Mouse (Mus musculus) naive thymus-derived CD4-positive, alpha-beta T cell, adult 2 months (primary cell): ENCODE results near the gene Slc7a1.
"Not testable (repeated sequence)": the region's sequence is repeated elsewhere in the genome, so short reads cannot be mapped to it uniquely, and the experiment has no call there.

Experiments
- DNase-seq: peaks from one replicate; pipeline ENCODE4 v3.0.0-alpha.2; 2011; ENCODE audit warnings: low read depth

Slc7a1 gene

GRCm38 (mm10) chr5:148367816-148368215 is 31.9 kb downstream of the Slc7a1 start:
- no peak for DNase-seq

DNA sequence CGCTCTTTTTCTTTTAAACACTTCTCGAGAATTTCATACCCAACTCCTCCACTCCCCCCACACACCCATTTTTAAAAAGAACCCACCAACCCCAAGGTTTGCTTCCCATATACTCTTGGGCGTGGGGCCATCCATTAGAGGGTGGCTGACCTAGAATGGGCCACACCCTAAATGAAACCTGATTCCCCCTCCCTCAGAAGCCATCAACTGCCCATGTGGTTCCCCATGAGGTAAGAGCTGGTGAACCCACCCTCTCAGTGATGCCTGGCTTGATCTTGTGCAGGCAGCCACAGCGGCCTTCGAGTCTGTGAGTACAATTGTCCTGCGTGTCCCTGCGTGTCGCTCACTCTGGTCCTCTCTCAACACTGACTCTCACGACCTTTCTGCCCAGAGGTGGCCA is 33.2 kb downstream of the Slc7a1 start:
- no peak for DNase-seq

GRCm38 (mm10) chr5:148363441-148364113 is 36.1 kb downstream of the Slc7a1 start:
- DNase-seq: no peak

DNA sequence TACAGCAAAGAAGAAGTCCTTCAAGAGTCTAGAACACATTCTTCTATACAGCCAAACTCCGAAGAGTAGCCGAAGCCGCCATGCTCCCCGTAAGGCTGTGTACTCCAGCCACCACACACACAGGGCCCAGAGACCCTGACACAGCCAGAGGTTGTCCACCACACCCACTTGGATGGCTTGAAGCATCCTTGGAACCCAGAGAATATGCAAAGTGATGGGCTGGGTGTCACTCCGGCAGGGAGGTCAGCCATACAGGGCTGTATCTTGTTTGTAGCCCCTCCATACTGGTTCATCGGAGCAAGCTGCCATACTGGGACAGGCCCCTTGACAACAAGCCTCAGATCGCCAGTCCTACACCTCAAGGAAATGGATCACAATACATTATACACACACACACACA is 37.4 kb downstream of the Slc7a1 start:
- no peak for DNase-seq

- DNase-seq: no peak
Measured at GRCm38 (mm10) chr5:148361759-148362010, 38.0 kb downstream of the Slc7a1 start.

DNA sequence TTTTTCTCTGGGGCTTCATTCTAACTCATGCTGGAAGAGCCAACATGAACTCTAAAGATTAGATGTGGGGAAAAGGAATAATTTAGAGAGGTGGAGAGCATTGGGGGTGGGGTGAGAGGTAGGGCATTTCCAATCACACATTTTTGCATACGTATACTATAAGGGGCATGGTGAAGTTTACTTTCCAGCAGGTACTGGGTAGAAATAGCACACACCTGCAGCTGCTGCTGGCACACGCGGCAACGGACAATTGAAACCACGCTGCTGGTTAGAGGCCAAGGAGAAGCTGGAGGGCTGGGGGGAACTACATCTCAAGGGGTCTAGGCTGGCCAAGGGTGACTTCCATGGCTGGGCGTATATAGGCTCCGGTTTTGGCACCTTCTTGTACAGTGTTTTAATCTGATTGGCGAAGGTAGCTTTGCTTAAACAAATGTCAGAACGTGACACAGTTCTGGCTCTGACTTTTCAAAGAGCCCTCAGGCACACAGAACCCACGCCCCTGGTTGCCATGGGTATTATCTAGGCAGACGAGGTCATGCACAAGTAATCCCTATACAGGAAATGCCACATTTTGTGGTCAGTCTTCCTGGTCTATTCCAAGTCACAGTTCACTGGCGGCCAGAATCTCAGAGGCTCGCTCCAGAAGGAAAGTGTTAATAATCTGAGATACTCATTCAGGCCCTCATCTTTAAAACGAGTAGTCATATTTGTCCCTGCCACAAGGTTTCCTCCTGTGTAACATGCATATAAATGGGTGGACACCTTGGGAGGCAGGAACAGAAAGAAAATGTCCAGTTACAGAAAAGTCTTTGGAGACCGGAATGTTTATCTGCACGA is 38.6 kb downstream of the Slc7a1 start:
- no peak for DNase-seq

GRCm38 (mm10) chr5:148359131-148359530 is 40.6 kb downstream of the Slc7a1 start:
- DNase-seq: no peak

DNA sequence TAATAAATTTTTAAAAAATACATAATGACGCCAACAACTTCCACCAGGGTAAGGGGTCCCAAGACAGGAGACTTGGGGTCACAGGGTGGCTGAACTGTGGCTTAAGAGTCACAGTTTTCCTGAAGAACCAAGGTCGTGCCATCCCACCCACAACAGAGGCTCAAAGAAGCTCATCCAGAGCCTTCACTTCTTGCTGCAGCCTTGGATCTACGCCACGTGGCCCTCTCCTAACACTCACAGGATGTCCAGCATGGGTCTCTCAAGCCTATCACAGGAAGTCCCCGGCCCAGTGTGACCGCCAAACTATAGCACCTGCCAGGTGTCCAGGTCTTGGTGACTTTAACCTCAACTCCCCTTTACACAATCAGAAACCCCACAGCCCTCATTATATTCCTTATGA is 42.5 kb downstream of the Slc7a1 start:
- DNase-seq: no peak

DNA sequence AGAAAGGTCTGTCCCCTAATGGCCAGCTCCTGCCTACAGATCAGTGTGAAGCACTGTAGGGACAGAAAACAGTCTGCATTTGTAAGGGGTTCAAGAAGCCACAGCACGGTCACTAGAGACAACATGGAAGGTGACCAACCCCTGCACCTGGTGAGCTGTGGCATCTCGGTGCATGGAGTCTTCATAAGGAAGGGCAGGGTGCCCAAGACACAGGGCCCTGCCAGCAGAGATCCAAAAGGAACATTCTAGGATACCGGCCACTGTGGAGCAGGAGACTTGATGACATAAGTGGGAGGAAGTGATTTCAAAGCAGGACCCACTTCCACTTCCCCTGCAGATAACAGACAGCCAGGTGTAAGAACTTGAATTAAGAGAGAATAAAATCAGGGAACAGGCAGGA is 43.9 kb downstream of the Slc7a1 start:
- no peak for DNase-seq

DNA sequence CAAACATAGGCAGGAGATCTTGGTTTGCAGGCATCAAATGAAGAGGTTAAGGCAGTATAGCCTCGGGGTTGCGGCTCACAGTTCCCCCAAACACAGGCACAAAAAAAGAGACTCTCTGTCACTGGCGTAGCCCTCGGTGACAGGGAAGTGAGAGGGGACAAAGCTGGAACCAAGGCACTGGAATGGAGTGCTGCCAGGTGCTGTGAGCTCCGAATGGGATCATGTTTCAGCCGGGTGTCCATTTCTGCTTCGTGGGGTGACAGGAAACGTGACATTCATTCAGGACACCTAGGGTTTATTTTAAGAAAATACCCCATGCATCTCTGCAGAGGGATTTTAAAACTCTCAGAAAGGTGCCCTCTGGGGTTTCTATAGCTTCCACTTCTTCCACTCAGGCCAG is 45.2 kb downstream of the Slc7a1 start:
- no peak for DNase-seq

DNA sequence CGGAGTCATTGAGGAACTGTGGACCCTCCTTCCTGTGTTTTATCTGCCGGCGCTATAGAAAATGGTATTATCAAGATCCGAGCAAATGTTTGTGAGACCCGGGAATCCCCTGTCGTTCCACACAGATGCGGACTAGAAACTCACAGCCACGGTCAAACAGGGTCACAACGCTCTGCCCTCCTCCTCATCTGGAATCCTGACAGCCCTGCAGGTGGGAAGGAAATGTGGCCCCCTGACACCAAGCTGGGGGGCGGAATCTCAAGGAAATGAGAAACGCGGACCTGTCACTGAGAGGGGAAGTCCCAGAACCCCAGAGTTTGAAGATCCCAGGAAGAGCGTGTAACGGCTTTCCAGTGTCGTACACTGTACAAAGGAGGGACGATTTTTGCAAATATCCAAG is 46.3 kb downstream of the Slc7a1 start:
- no peak for DNase-seq

GRCm38 (mm10) chr5:148349327-148350011 is 50.2 kb downstream of the Slc7a1 start:
- no peak for DNase-seq

DNA sequence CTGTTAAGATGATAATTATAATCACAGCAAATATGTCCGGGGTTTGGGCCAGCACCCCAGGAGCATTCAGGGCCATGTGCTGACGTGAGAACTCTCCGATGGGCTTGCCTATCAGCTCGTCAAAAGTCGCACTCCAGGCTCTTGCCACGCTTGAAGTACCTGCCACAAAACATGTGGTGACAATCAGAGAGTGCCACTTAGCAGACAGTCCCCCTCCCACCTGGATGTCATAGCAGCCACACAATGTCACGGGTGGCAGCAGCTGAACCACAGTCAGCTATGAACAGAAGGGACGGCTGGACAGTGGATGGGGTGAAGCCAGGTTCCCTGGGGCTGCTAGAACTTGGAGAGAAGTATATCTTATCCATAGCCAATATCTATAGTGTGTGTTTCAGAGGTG is 51.6 kb downstream of the Slc7a1 start:
- DNase-seq: no peak

DNA sequence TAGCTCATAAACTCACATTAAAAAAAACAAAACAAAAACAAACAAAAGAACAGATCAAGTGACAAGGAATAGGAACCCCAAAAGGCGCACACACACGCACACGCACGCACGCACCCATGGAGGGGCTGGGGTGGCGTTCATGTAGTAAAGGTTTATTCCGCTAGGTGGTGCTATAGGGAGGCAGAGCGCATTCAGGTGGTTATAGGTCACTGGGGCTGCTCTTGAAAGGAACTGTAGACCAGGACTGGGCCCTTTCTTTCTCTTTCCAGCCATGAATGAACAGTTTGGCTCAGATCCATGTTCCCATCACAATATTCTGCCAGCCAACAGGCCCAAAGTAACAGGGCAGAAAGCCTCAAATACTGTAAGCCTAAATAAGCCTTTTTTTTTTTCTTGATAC is 53.2 kb downstream of the Slc7a1 start:
- DNase-seq: peak; percentile 43

GRCm38 (mm10) chr5:148344374-148344773 is 55.3 kb downstream of the Slc7a1 start:
- DNase-seq: no peak

DNA sequence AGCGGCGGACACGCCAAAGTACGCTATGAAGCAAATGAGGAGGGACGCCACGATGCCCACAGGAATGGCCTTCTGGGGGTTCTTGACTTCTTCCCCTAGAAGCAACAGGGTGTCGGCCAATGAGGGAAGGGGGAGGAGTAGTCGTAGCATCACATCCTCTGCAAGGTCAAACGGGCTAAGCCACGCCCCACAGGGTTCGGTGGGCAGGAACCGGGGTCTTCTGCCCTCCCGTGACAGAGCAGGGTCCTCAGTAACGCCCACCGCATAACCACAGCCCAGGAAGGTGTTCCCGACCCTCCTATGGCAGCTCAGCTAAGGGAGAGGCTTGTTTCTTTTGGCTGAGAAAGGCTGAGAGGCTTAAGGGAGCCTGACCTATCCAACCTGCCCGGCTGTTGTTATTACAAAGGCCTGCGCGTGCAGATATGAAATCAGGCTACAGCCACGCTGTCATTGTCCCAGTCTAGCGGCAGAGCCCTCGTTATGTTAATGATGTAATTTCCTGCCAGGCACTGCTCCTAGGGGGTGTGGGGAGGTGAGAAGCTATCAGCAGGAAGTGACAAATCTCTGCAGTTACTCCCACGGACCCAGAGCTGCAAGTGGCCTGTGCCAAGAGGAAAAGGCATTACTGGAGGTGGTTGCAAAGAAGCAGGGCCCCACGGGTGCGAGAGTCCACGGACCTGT is 57.5 kb downstream of the Slc7a1 start:
- peak; percentile 87 for DNase-seq

DNA sequence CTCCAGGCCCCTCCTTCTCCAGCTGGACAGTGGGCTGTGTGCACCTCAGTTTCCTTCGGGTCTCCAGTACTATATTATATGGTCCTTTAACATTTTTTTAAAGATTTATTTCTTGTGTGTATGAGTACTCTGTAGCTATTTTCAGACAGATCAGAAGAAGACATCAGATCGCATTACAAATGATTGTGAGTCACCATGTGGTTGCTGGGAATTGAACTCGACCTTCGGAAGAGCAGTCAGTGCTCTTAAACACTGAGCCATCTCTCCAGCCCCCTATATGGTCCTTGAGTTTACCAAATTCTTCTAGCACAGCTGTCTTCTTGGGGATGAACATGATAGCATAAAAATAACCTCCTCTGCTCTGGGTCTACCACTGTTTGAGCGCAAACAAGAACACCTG is 60.6 kb downstream of the Slc7a1 start:
- DNase-seq: no peak

DNA sequence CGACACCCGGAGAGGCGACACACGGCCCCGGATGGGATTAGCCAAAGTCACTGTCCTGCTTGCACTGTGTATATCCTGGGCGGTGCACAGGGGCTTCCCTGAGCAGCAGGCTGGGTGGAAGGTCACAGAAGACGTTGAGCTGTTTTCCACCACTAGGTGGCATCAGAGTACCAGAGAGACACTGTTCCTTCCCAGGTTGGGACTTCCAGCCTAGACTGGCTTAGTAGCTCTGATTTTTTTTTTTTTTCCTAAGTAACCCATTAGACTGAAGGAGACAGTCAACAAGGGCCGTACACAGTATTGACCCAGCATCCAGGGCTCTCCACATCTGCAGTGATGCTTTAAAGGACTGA is 67.1 kb downstream of the Slc7a1 start:
- DNase-seq: peak; percentile 81

DNA sequence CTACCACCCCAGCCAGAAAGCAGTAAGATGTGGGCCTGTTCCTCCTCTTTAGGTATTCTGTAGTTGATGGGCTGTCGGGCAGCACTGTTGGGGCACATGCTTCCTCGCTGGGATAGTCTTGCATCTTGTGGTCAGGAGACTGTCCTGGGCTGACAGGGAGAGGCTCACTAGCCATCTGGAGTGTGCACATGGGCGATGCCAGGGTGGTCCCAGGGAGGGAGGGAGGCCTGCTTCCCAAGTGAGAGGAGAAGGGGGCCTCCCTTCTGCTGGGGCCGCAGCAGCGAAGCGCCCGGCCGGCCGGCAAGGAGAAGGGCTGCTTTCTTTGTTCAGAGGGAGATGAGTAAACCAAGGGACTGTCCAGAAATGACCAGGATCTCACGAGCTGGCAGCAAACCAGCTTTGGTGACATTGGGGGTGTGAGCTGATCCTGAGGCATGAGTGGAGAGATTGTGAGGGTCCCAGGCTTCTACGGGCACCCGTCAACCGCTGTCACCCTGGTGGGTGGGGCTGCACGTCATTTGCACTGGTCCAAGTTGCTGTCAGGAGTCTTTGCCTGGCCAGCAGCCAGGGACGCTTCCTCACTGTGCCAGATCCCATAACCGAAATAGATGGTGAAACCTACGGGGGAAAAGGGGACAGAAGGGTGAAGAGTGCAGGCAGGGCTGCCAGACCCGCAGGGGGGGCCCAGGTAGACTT is 67.6 kb downstream of the Slc7a1 start:
- DNase-seq: no peak

DNA sequence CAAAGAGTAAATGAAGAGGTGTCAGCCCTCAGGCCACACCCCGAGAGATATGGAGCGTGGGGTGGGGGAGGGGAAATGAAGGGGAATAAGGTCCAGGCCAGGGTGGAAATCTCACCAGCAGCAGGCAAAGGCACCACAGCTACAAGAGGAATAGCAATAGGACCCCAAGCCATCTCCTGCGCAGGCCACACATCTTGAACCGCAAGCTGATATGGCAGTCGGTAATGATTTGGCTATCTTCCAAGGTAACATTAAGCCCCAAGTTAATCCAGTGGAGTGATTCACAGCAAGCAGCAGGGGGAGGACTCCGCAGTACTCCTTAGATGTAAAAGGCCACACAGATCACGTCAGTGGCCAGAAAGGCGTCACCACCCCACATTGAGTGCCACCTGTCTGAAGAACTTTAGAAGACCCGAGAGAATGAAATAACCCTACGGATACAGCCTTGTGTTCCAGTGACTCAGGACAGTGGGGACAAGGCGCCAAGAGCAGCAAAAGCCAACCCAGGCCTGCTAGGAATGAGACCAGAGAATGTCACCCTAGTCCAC is 68.4 kb downstream of the Slc7a1 start:
- DNase-seq: no peak

GRCm38 (mm10) chr5:148328982-148329381 is 70.7 kb downstream of the Slc7a1 start:
- DNase-seq: no peak

DNA sequence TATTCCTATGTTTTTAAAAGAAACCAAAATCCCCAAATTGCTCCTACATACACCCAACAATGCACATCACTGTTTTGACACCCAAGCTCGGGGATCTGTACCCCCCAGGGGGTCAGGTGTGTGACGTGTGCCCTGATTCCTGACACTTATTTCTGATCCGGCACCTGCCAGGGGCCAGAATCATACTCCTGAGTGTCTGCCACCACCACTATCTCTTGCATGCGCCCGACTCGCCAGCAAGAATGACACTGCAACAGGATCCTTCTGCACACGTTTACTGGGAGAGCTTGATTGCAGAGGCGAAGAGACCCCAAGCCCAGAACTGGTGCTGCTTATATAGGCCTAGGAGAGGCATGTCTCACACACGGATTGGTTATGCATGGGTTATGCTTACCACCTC is 73.4 kb downstream of the Slc7a1 start:
- not testable (repeated sequence) for DNase-seq
